Mouse (Mus musculus): Measurements from ENCODE around the gene Acsm2. TPM values are rescaled to one million over a fixed set of nuclear protein-coding genes. Genes with fewer than 3 reads are reported as not detected.

Gene Acsm2
- polyA plus RNA-seq, 1 experiment from 2014 or later, result 114 TPM

DNA sequence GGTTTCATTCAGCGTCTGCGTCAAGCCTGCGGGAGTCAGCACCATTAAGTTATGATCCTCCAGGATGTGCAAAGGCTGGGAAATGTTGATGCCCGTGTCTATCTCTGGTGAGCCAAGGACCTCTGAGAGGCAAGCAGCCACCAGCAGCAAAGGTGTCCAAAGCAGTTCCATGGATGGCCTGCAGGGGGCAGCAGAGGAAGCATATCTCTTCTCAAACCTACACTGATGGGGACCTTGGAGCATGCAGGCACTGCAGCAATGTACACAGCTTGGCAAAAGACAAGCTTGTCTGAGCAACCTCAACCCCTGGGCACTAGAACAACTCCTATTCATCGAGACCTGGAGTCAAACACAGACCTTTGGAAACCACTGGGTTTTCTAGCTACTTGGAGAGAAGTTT is 34.5 kb upstream of the Acsm2 start:
- Histone ChIP-seq H3K4me1 (replicated peaks; ENCODE audit: insufficient read depth, low read length) (no peaks in the 10 kb centered on the region), H3K36me3 (ENCODE audit: insufficient read depth, low read length) (no peaks in the 10 kb centered on the region), H3K4me3 (replicated peaks; ENCODE audit: low read depth, low read length) (no peak overlapping the region), H3K27me3 (ENCODE audit: insufficient read depth, low read length) (no peaks in the 10 kb centered on the region), H3K27ac (no peak overlapping the region), H3K9me3 (replicated peaks; ENCODE audit: low read length) (no peaks in the 10 kb centered on the region), H3K9ac (ENCODE audit: low read depth, low read length) (no peak overlapping the region), H3K4me2 (ENCODE audit: low read length) (no peak overlapping the region)
- ATAC-seq (replicated peaks; ENCODE audit: low FRiP score, low read depth) (peak; percentile 38; the same call in 1 of the 2 replicates), DNase-seq (ENCODE audit: low spot score) (peak; percentile 65)
- WGBS, result 47% methylated on average over 5 of the region's 5 CpGs
- TF ChIP-seq CTCF (IDR thresholded peaks at IDR 0.05; ENCODE audit: low read depth), result peak; percentile 91

DNA sequence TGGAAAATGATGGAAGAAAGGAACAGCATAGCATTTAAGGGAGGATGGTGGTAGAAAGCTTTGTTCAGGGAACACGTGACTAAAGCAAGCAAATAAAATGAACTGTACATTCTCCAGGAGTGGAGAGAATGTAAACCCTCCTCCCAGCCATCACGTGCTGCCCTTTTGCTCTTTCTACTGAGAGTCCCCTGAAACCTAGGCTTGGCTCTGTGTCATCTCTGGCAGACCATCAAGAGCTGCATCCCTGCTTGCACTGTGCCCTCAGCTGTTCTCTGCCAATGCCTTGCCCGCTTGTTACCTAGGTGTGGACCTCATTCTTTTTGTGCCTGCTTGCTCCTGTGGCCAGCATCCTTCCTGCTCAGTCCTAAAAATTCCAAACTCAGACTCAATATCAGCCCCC is 32.3 kb upstream of the Acsm2 start:
- DNase-seq (ENCODE audit: low spot score), result no peak
- 77% methylated on average over 3 of the region's 3 CpGs for WGBS
- TF ChIP-seq CTCF (IDR thresholded peaks at IDR 0.05; ENCODE audit: low read depth), result no peak
- no peak overlapping the region for H3K4me2 ChIP-seq (ENCODE audit: low read length)
- H3K36me3 ChIP-seq (ENCODE audit: insufficient read depth, low read length), result no peaks in the 10 kb centered on the region
- no peak overlapping the region for H3K4me3 ChIP-seq (replicated peaks; ENCODE audit: low read depth, low read length)
- H3K9me3 ChIP-seq (replicated peaks; ENCODE audit: low read length), result no peaks in the 10 kb centered on the region
- no peak overlapping the region for H3K27ac ChIP-seq
- no peak overlapping the region for H3K9ac ChIP-seq (ENCODE audit: low read depth, low read length)
- ATAC-seq (replicated peaks; ENCODE audit: low FRiP score, low read depth), result peak; percentile 59; the same call in 1 of the 2 replicates
- H3K4me1 ChIP-seq (replicated peaks; ENCODE audit: insufficient read depth, low read length), result no peaks in the 10 kb centered on the region
- H3K27me3 ChIP-seq (ENCODE audit: insufficient read depth, low read length), result no peaks in the 10 kb centered on the region

DNA sequence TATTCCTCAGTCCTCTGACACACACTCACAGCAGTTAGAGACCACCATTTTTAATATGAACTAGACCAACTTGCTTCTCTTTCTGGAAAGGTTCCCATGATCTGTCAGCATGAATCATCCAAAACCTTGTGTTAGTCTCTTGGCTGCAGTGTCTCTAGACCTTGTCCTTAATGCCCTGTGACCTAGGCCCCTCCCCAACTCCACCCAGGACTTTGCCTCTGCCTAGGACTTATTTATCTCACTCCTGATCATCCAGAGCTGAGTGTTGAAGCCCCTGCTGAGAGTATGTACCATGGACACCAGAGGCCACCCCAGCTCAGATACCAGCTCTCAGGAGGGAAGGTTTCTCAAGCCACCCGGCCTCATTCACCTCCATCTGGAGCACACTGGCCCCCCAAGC is 31.8 kb upstream of the Acsm2 start:
- H3K27me3 ChIP-seq (ENCODE audit: insufficient read depth, low read length), result no peaks in the 10 kb centered on the region

DNA sequence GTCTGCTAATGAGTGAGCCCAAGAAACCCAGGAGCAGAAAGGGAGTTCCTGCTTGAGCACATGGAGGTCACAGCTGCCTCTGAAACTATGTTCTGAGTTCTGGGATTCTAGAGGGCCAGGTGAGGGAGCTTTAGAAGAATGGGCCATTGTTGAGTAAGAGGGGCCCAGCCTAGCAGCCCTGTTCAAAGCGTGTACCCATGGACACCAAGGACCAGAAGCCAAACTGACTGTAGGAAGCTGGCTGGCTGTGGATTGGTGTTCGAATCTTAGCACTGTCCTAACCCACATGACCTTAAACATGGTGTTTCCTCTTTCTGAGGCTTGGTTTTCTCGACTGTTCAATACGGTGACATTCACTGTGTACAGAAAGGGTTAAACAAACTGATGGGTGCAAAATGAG is 30.8 kb upstream of the Acsm2 start, which contains the start of gene Pdilt:
Gene Pdilt, minus strand, starts transcription at position 101 of the 400 bp plus-strand sequence.
- H3K27me3 ChIP-seq (ENCODE audit: insufficient read depth, low read length), result no peaks in the 10 kb centered on the region
- no peak within 1 kb of the TSS for H3K4me2 ChIP-seq (ENCODE audit: low read length)
- H3K9ac ChIP-seq (ENCODE audit: low read depth, low read length), result no peak within 1 kb of the TSS
- H3K4me3 ChIP-seq (replicated peaks; ENCODE audit: low read depth, low read length), result no peak within 1 kb of the TSS
- no peak for TF ChIP-seq CTCF (IDR thresholded peaks at IDR 0.05; ENCODE audit: low read depth)
- DNase-seq (ENCODE audit: low spot score), result no peak
- WGBS, result 70% methylated on average over 4 of the region's 4 CpGs
- H3K27ac ChIP-seq, result no peak within 1 kb of the TSS
- no peaks in the 10 kb centered on the region for H3K36me3 ChIP-seq (ENCODE audit: insufficient read depth, low read length)
- H3K9me3 ChIP-seq (replicated peaks; ENCODE audit: low read length), result no peaks in the 10 kb centered on the region
- H3K4me1 ChIP-seq (replicated peaks; ENCODE audit: insufficient read depth, low read length), result no peaks in the 10 kb centered on the region; the same call in 1 of the 2 replicates
- no peak for ATAC-seq (replicated peaks; ENCODE audit: low FRiP score, low read depth)

More for the DNA sequence above, 31.8 kb upstream of the Acsm2 start:
- 75% methylated on average over 1 of the region's 1 CpGs for WGBS
- H3K36me3 ChIP-seq (ENCODE audit: insufficient read depth, low read length), result no peaks in the 10 kb centered on the region
- no peak for DNase-seq (ENCODE audit: low spot score)
- no peak; the same call in 1 of the 2 replicates for ATAC-seq (replicated peaks; ENCODE audit: low FRiP score, low read depth)
- H3K27ac ChIP-seq, result no peak overlapping the region; the same call in 1 of the 2 replicates
- no peak overlapping the region for H3K4me3 ChIP-seq (replicated peaks; ENCODE audit: low read depth, low read length)
- H3K9ac ChIP-seq (ENCODE audit: low read depth, low read length), result no peak overlapping the region
- no peaks in the 10 kb centered on the region for H3K9me3 ChIP-seq (replicated peaks; ENCODE audit: low read length)
- H3K4me2 ChIP-seq (ENCODE audit: low read length), result no peak overlapping the region
- TF ChIP-seq CTCF (IDR thresholded peaks at IDR 0.05; ENCODE audit: low read depth), result no peak
- no peaks in the 10 kb centered on the region for H3K4me1 ChIP-seq (replicated peaks; ENCODE audit: insufficient read depth, low read length)

DNA sequence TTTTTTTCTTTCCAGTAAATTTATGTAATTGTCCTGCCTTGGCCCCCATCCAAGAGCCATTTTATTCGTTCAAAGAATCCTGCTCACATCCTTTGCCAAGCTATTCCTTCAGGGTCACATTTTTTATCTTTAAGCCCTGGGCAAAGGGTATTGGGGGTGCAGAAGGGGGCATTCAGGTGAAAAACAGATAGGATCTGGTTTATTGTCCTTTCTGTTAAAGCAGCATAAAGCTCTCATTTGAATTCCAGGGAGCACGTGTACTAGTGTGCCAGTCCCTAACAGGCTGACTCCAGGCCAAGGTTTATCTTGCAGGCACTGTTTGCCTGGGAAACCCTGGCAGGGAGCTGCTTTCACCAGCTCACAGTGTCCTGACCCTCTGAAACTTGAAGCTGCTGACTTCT is 28.3 kb upstream of the Acsm2 start:
- Histone ChIP-seq H3K4me2 (ENCODE audit: low read length) (no peak overlapping the region), H3K9ac (ENCODE audit: low read depth, low read length) (no peak overlapping the region), H3K27ac (peak overlapping the region; percentile 42; the same call in 1 of the 2 replicates), H3K27me3 (ENCODE audit: insufficient read depth, low read length) (no peaks in the 10 kb centered on the region), H3K36me3 (ENCODE audit: insufficient read depth, low read length) (no peaks in the 10 kb centered on the region), H3K4me3 (replicated peaks; ENCODE audit: low read depth, low read length) (no peak overlapping the region), H3K4me1 (replicated peaks; ENCODE audit: insufficient read depth, low read length) (no peaks in the 10 kb centered on the region; the same call in 1 of the 2 replicates), H3K9me3 (replicated peaks; ENCODE audit: low read length) (no peaks in the 10 kb centered on the region)
- WGBS, result 11% methylated on average over 2 of the region's 2 CpGs
- ATAC-seq (replicated peaks; ENCODE audit: low FRiP score, low read depth) (no peak), DNase-seq (ENCODE audit: low spot score) (no peak)
- no peak for TF ChIP-seq CTCF (IDR thresholded peaks at IDR 0.05; ENCODE audit: low read depth)

DNA sequence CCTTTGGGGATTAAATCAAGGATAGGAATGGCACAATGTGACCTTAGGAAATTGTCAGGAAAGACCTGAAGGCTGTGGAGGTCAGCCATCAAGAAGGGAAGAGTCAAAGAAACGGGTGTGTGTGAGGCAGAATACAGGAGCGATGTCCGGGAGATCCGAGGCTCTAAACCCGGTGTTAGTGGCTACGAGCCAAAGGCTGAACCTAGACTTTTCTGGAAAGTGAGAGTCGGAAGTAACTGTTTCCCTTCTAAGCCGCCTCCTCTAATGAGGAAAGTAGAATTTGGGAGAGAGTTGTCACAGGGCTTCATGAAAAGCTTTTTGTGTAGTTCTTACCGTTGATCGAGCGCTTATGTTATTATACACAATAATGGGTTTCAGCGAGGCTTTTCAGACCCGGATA is 27.7 kb upstream of the Acsm2 start:
- H3K36me3 ChIP-seq (ENCODE audit: insufficient read depth, low read length), result no peaks in the 10 kb centered on the region
- ATAC-seq (replicated peaks; ENCODE audit: low FRiP score, low read depth), result no peak
- H3K27me3 ChIP-seq (ENCODE audit: insufficient read depth, low read length), result no peaks in the 10 kb centered on the region
- H3K4me1 ChIP-seq (replicated peaks; ENCODE audit: insufficient read depth, low read length), result no peaks in the 10 kb centered on the region; the same call in 1 of the 2 replicates
- no peak for TF ChIP-seq CTCF (IDR thresholded peaks at IDR 0.05; ENCODE audit: low read depth)
- no peaks in the 10 kb centered on the region for H3K9me3 ChIP-seq (replicated peaks; ENCODE audit: low read length)
- 77% methylated on average over 13 of the region's 13 CpGs for WGBS
- H3K9ac ChIP-seq (ENCODE audit: low read depth, low read length), result no peak overlapping the region
- no peak overlapping the region for H3K4me3 ChIP-seq (replicated peaks; ENCODE audit: low read depth, low read length)
- H3K4me2 ChIP-seq (ENCODE audit: low read length), result no peak overlapping the region
- peak overlapping the region; percentile 42; the same call in 1 of the 2 replicates for H3K27ac ChIP-seq
- DNase-seq (ENCODE audit: low spot score), result no peak

DNA sequence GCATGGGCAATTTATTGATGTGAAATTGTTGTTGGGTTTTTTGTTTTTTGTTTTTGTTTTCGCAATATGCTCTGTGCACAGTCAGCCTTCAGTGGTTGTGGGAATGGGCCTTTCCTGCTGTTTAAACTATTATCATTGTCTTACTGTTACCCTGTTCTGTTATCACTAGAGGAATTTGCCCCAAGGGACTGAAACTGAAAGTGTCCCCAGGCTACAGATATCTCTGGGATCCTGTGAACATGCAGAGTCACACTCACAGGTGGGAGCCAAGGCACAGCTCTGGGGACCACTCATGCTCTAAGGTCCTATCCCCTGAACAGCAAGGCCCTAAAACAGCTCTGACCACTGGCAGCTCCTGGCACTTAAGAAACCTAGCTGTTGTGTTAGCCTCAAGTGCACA is 27.0 kb upstream of the Acsm2 start:
- H3K27me3 ChIP-seq (ENCODE audit: insufficient read depth, low read length), result no peaks in the 10 kb centered on the region
- no peak for ATAC-seq (replicated peaks; ENCODE audit: low FRiP score, low read depth)
- H3K4me3 ChIP-seq (replicated peaks; ENCODE audit: low read depth, low read length), result no peak overlapping the region
- 90% methylated on average over 1 of the region's 1 CpGs for WGBS
- no peaks in the 10 kb centered on the region for H3K36me3 ChIP-seq (ENCODE audit: insufficient read depth, low read length)
- H3K9me3 ChIP-seq (replicated peaks; ENCODE audit: low read length), result no peaks in the 10 kb centered on the region
- no peak for TF ChIP-seq CTCF (IDR thresholded peaks at IDR 0.05; ENCODE audit: low read depth)
- DNase-seq (ENCODE audit: low spot score), result no peak
- H3K9ac ChIP-seq (ENCODE audit: low read depth, low read length), result no peak overlapping the region
- no peak overlapping the region for H3K27ac ChIP-seq
- no peaks in the 10 kb centered on the region; the same call in 1 of the 2 replicates for H3K4me1 ChIP-seq (replicated peaks; ENCODE audit: insufficient read depth, low read length)
- no peak overlapping the region for H3K4me2 ChIP-seq (ENCODE audit: low read length)

Measured in kidney, postnatal 0 days (tissue).